Mouse (Mus musculus) liver, embryonic 11.5 days (tissue): ENCODE measurements at regions not wholly inside any gene's neighbourhood (a gene's known extent, or its start where the extent isn't known, plus 50 kb on each side); places are given as distances from the start of the nearest gene placed in this dataset.

Experiments
- ATAC-seq: fragments of 200-750 bp; cut with Nextera tagmentation; replicated peaks from 2 replicates; pipeline ENCODE4 v1.8.0; 2017; ENCODE audit warnings: moderate number of reproducible peaks, mild to moderate bottlenecking, moderate TSS enrichment, moderate library complexity; ENCODE audit not compliant: low FRiP score
- DNase-seq: peaks from one replicate; pipeline ENCODE4 v3.0.0-alpha.2; 2017; ENCODE audit warnings: low spot score
- H3K27ac ChIP-seq: fragments of 300-500 bp; sonication (generic); 2 replicates; pipeline ENCODE4 v1.5.1; 2014; ENCODE audit warnings: mild to moderate bottlenecking, low read depth, low read length, control low read depth
- H3K27me3 ChIP-seq: fragments of 300-500 bp; sonication (generic); replicated peaks from 2 replicates; pipeline ENCODE4 v1.6.1; 2014; ENCODE audit warnings: low read length, mixed read lengths; ENCODE audit not compliant: control insufficient read depth, insufficient read depth
- H3K36me3 ChIP-seq: fragments of 300-500 bp; sonication (generic); 2 replicates; pipeline ENCODE4 v1.6.1; 2014; ENCODE audit warnings: mild to moderate bottlenecking, low read length, moderate library complexity, mixed read lengths; ENCODE audit not compliant: control insufficient read depth, insufficient read depth
- H3K4me1 ChIP-seq: fragments of 300-500 bp; sonication (generic); replicated peaks from 2 replicates; pipeline ENCODE4 v1.6.1; 2014; ENCODE audit warnings: low read length, mixed read lengths; ENCODE audit not compliant: control insufficient read depth, insufficient read depth
- H3K4me2 ChIP-seq: fragments of 300-500 bp; sonication (generic); 2 replicates; pipeline ENCODE4 v1.6.1; 2014; ENCODE audit warnings: mild to moderate bottlenecking, control low read depth, moderate library complexity
- H3K4me3 ChIP-seq: fragments of 300-500 bp; sonication (generic); 2 replicates; pipeline ENCODE4 v1.5.1; 2014; ENCODE audit warnings: low read depth, low read length, control low read depth
- H3K9ac ChIP-seq: fragments of 300-500 bp; sonication (generic); 2 replicates; pipeline ENCODE4 v1.6.1; 2014; ENCODE audit warnings: low read depth, low read length, control low read depth
- H3K9me3 ChIP-seq: fragments of 300-500 bp; sonication (generic); 2 replicates; pipeline ENCODE4 v1.6.1; 2016; ENCODE audit warnings: low read length, inconsistent platforms, mixed read lengths; ENCODE audit not compliant: control insufficient read depth
- WGBS: fragments of 180-500 bp; shearing (Covaris S2); extraction: QIAGEN DNeasy Blood & Tissue Kit; methylation state at CpG from one replicate; pipeline ENCODE4 v1.1.7; 2014; 5-methylcytosine and 5-hydroxymethylcytosine counted together

- H3K4me3 ChIP-seq, result no peak overlapping the region
- ATAC-seq (no peak), DNase-seq (no peak)
- no peak overlapping the region for H3K9ac ChIP-seq
- no peaks in the 10 kb centered on the region for H3K27me3 ChIP-seq
- H3K4me2 ChIP-seq, result no peak overlapping the region
- no peaks in the 10 kb centered on the region for H3K9me3 ChIP-seq
- no peaks in the 10 kb centered on the region for H3K4me1 ChIP-seq
- WGBS, result 76% methylated on average over 1 of the region's 1 CpGs
- no peak overlapping the region for H3K27ac ChIP-seq
- no peaks in the 10 kb centered on the region for H3K36me3 ChIP-seq
Measured at GRCm38 (mm10) chr12:71393752-71394151, 84.1 kb downstream of the Dact1 start.

GRCm38 (mm10) chr12:71397456-71397855 is 87.8 kb downstream of the Dact1 start:
- no peak for ATAC-seq
- Histone ChIP-seq H3K27me3 (no peaks in the 10 kb centered on the region), H3K27ac (no peak overlapping the region), H3K4me3 (no peak overlapping the region), H3K4me1 (no peaks in the 10 kb centered on the region), H3K9me3 (no peaks in the 10 kb centered on the region), H3K4me2 (no peak overlapping the region), H3K36me3 (no peaks in the 10 kb centered on the region), H3K9ac (no peak overlapping the region)
- no peak for DNase-seq
- WGBS, result 85% methylated on average over 7 of the region's 7 CpGs

- Histone ChIP-seq H3K9me3 (no peaks in the 10 kb centered on the region), H3K4me3 (no peak overlapping the region), H3K4me1 (no peaks in the 10 kb centered on the region), H3K36me3 (no peaks in the 10 kb centered on the region), H3K4me2 (no peak overlapping the region), H3K27ac (no peak overlapping the region), H3K27me3 (no peaks in the 10 kb centered on the region), H3K9ac (no peak overlapping the region)
- 84% methylated on average over 3 of the region's 3 CpGs for WGBS
- ATAC-seq (no peak), DNase-seq (no peak)
Measured at GRCm38 (mm10) chr12:71398701-71399100, 89.0 kb downstream of the Dact1 start.

GRCm38 (mm10) chr12:71400201-71400600 is 90.5 kb downstream of the Dact1 start:
- Histone ChIP-seq H3K27me3 (no peaks in the 10 kb centered on the region), H3K4me3 (no peak overlapping the region), H3K4me1 (no peaks in the 10 kb centered on the region), H3K9ac (no peak overlapping the region), H3K9me3 (no peaks in the 10 kb centered on the region), H3K36me3 (no peaks in the 10 kb centered on the region), H3K27ac (no peak overlapping the region), H3K4me2 (no peak overlapping the region)
- ATAC-seq (no peak), DNase-seq (no peak)
- WGBS, result 84% methylated on average over 6 of the region's 6 CpGs

GRCm38 (mm10) chr12:71401621-71402416 is 92.1 kb downstream of the Dact1 start:
- Histone ChIP-seq H3K9me3 (no peaks in the 10 kb centered on the region), H3K4me2 (no peak overlapping the region), H3K9ac (no peak overlapping the region), H3K27me3 (no peaks in the 10 kb centered on the region), H3K4me3 (no peak overlapping the region), H3K27ac (no peak overlapping the region), H3K36me3 (no peaks in the 10 kb centered on the region), H3K4me1 (no peaks in the 10 kb centered on the region)
- DNase-seq (no peak), ATAC-seq (no peak; the same call in 1 of the 2 replicates)
- WGBS, result 13% methylated on average over 6 of the region's 6 CpGs

- no peak for ATAC-seq
- Histone ChIP-seq H3K4me2 (no peak overlapping the region), H3K36me3 (no peaks in the 10 kb centered on the region), H3K9me3 (no peaks in the 10 kb centered on the region), H3K27me3 (no peaks in the 10 kb centered on the region), H3K9ac (no peak overlapping the region), H3K4me1 (no peaks in the 10 kb centered on the region), H3K27ac (no peak overlapping the region; the same call in 1 of the 2 replicates), H3K4me3 (no peak overlapping the region)
- WGBS, result 65% methylated on average over 3 of the region's 3 CpGs
- DNase-seq, result no peak
Measured at GRCm38 (mm10) chr12:71407294-71407693, 97.6 kb downstream of the Dact1 start.

GRCm38 (mm10) chr12:71408396-71409050 is 98.8 kb downstream of the Dact1 start:
- H3K36me3 ChIP-seq, result no peaks in the 10 kb centered on the region
- 54% methylated on average over 3 of the region's 3 CpGs for WGBS
- DNase-seq (no peak), ATAC-seq (no peak)
- H3K4me3 ChIP-seq, result no peak overlapping the region
- H3K4me2 ChIP-seq, result no peak overlapping the region
- H3K27me3 ChIP-seq, result no peaks in the 10 kb centered on the region
- H3K9ac ChIP-seq, result no peak overlapping the region
- no peaks in the 10 kb centered on the region for H3K9me3 ChIP-seq
- H3K4me1 ChIP-seq, result no peaks in the 10 kb centered on the region
- H3K27ac ChIP-seq, result no peak overlapping the region

- WGBS, result 64% methylated on average over 3 of the region's 3 CpGs
- H3K9me3 ChIP-seq, result no peaks in the 10 kb centered on the region
- H3K4me1 ChIP-seq, result no peaks in the 10 kb centered on the region
- H3K4me3 ChIP-seq, result no peak overlapping the region
- no peak for DNase-seq
- H3K4me2 ChIP-seq, result no peak overlapping the region
- H3K27ac ChIP-seq, result no peak overlapping the region
- ATAC-seq, result no peak
- H3K36me3 ChIP-seq, result no peaks in the 10 kb centered on the region
- no peaks in the 10 kb centered on the region for H3K27me3 ChIP-seq
- no peak overlapping the region for H3K9ac ChIP-seq
Measured at GRCm38 (mm10) chr12:71412331-71412730, 102.6 kb downstream of the Dact1 start.

GRCm38 (mm10) chr12:71416968-71417367 is 107.3 kb downstream of the Dact1 start:
- H3K36me3 ChIP-seq, result no peaks in the 10 kb centered on the region
- no peaks in the 10 kb centered on the region for H3K9me3 ChIP-seq
- 83% methylated on average over 2 of the region's 2 CpGs for WGBS
- H3K27me3 ChIP-seq, result no peaks in the 10 kb centered on the region
- no peak overlapping the region for H3K4me3 ChIP-seq
- H3K27ac ChIP-seq, result no peak overlapping the region
- H3K4me1 ChIP-seq, result no peaks in the 10 kb centered on the region; the same call in 1 of the 2 replicates
- ATAC-seq (no peak), DNase-seq (no peak)
- H3K4me2 ChIP-seq, result no peak overlapping the region
- H3K9ac ChIP-seq, result no peak overlapping the region
